Mouse (Mus musculus) neural tube, embryonic 14.5 days (tissue): ENCODE measurements around the gene Kctd19. TPM values are rescaled to one million over a fixed set of nuclear protein-coding genes. Genes with fewer than 3 reads are reported as not detected.

Experiments used
- ATAC-seq: fragments of 200-750 bp; cut with Nextera tagmentation; 2 replicates; pipeline ENCODE4 v1.8.0; 2017; ENCODE audit warnings: low read depth, mild to moderate bottlenecking, moderate TSS enrichment, moderate library complexity
- H3K27ac ChIP-seq: fragments of 300-500 bp; sonication (generic); 2 replicates; pipeline ENCODE4 v1.5.1; 2014; ENCODE audit warnings: low read depth, mild to moderate bottlenecking, control low read depth, low read length, moderate library complexity, mixed read lengths
- H3K27me3 ChIP-seq: fragments of 300-500 bp; sonication (generic); 2 replicates; pipeline ENCODE4 v1.6.1; 2014; ENCODE audit warnings: low read length; ENCODE audit not compliant: control insufficient read depth, insufficient read depth
- H3K36me3 ChIP-seq: fragments of 300-500 bp; sonication (generic); 2 replicates; pipeline ENCODE4 v1.6.1; 2014; ENCODE audit warnings: low read length, mixed read lengths; ENCODE audit not compliant: control insufficient read depth, insufficient read depth
- H3K4me1 ChIP-seq: fragments of 300-500 bp; sonication (generic); 2 replicates; pipeline ENCODE4 v1.6.1; 2014; ENCODE audit warnings: low read length; ENCODE audit not compliant: control insufficient read depth, insufficient read depth
- H3K4me2 ChIP-seq: fragments of 300-500 bp; sonication (generic); 2 replicates; pipeline ENCODE4 v1.6.1; 2014; ENCODE audit warnings: mild to moderate bottlenecking, low read depth, low read length, control low read depth
- H3K4me3 ChIP-seq: fragments of 300-500 bp; sonication (generic); 2 replicates; pipeline ENCODE4 v1.5.1; 2014; ENCODE audit warnings: low read depth, low read length, control low read depth, mixed read lengths
- H3K9ac ChIP-seq: fragments of 300-500 bp; sonication (generic); replicated peaks from 2 replicates; pipeline ENCODE4 v1.6.1; 2014; ENCODE audit warnings: low read depth, mild to moderate bottlenecking, control low read depth, low read length, mixed read lengths
- H3K9me3 ChIP-seq: fragments of 300-500 bp; sonication (generic); 2 replicates; pipeline ENCODE4 v1.6.1; 2016; ENCODE audit warnings: low read length; ENCODE audit not compliant: control insufficient read depth
- WGBS: fragments of 180-500 bp; shearing (Covaris S2); extraction: QIAGEN DNeasy Blood & Tissue Kit; methylation state at CpG from one replicate; pipeline ENCODE4 v1.1.7; 2014; 5-methylcytosine and 5-hydroxymethylcytosine counted together
- polyA plus RNA-seq: library from polyadenylated mRNA; unstranded; fragments of >200 nt; fragmentation: Nextera tagmentation; extraction: Ambion mirVana; gene quantifications from 2 replicates; pipeline ENCODE4 v1.2.1, GENCODE M21; 2014

Kctd19 gene
- polyA plus RNA-seq, result not detected in 2 replicates

GRCm38 (mm10) chr8:105413391-105413790, at the start of gene Kctd19, which contains the start of gene Lrrc36:
Kctd19 (minus strand) TSS chr8:105413502.
Lrrc36 (plus strand) TSS chr8:105413571.
- 0 out of 2 replicates have a peak, but pooled peaks cover 4% of the 10 kb centered on the region for H3K27me3 ChIP-seq
- no peaks in the 10 kb centered on the region for H3K9me3 ChIP-seq
- peak within 1 kb of the TSS; percentile 21 for H3K4me3 ChIP-seq
- H3K9ac ChIP-seq, result 0 out of 2 replicates have a peak within 1 kb of the TSS, but pooled peaks have one; percentile 5
- H3K36me3 ChIP-seq, result no peaks in the 10 kb centered on the region
- H3K27ac ChIP-seq, result no peak within 1 kb of the TSS
- 1% methylated on average over 33 of the region's 34 CpGs for WGBS
- peak within 1 kb of the TSS; percentile 46 for H3K4me2 ChIP-seq
- H3K4me1 ChIP-seq, result 0 out of 2 replicates have a peak, but pooled peaks cover 3% of the 10 kb centered on the region
- ATAC-seq, result peak; percentile 46; the same call in 1 of the 2 replicates

DNA sequence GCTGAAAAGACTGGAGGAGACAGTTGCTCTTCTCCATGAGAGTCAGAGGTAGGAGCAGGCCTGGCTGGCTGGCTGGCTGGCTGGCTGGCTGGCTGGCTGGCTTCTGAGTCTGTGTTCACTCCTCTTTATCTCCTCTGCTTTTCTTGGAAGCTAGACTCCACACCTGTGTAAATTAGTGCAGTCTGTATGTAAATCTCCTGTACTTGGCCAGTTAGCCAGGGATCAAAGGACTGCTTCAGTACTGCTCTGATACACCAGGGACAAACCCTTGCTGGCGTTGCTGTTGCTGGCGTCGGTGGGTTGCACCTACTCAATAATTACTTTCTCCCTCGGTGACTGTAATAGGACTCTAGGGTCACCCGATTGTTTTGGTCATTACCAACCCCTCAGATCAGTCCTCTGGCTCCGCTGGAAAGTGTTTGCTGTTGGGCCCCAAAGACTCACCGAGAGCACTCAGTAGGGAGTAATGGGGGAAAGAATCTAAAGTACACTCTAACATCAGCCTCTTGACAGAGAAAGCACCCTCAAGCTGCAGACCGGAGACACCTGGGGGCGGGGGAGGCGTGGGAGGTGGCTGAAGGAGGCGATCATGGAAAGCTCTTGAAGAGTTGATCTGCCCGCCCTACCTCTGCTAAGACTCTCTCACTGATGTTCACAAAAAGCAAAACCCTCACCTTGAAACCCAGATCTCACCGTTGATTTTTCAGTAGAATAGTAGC, 47.9 kb upstream of the Kctd19 start:
- Histone ChIP-seq H3K27me3 (no peaks in the 10 kb centered on the region), H3K36me3 (no peaks in the 10 kb centered on the region), H3K4me2 (no peak overlapping the region), H3K4me1 (peaks cover 7% of the 10 kb centered on the region; the same call in 1 of the 2 replicates), H3K27ac (no peak overlapping the region), H3K9me3 (no peaks in the 10 kb centered on the region), H3K9ac (no peak overlapping the region), H3K4me3 (no peak overlapping the region)
- no peak for ATAC-seq
- 63% methylated on average over 13 of the region's 13 CpGs for WGBS

GRCm38 (mm10) chr8:105455218-105455617, 41.9 kb upstream of the Kctd19 start:
- Histone ChIP-seq H3K4me3 (no peak overlapping the region), H3K9me3 (no peaks in the 10 kb centered on the region), H3K4me2 (no peak overlapping the region), H3K9ac (no peak overlapping the region), H3K4me1 (no peaks in the 10 kb centered on the region), H3K27me3 (no peaks in the 10 kb centered on the region), H3K36me3 (no peaks in the 10 kb centered on the region), H3K27ac (no peak overlapping the region)
- WGBS, result 70% methylated on average over 10 of the region's 10 CpGs
- ATAC-seq, result no peak

GRCm38 (mm10) chr8:105454088-105454487, 40.8 kb upstream of the Kctd19 start:
- Histone ChIP-seq H3K4me1 (no peaks in the 10 kb centered on the region), H3K27ac (no peak overlapping the region), H3K9me3 (no peaks in the 10 kb centered on the region), H3K4me2 (no peak overlapping the region), H3K9ac (no peak overlapping the region), H3K27me3 (no peaks in the 10 kb centered on the region), H3K4me3 (no peak overlapping the region), H3K36me3 (no peaks in the 10 kb centered on the region)
- ATAC-seq, result no peak
- whole genome bisulfite sequencing, result 56% methylated on average over 5 of the region's 5 CpGs

DNA sequence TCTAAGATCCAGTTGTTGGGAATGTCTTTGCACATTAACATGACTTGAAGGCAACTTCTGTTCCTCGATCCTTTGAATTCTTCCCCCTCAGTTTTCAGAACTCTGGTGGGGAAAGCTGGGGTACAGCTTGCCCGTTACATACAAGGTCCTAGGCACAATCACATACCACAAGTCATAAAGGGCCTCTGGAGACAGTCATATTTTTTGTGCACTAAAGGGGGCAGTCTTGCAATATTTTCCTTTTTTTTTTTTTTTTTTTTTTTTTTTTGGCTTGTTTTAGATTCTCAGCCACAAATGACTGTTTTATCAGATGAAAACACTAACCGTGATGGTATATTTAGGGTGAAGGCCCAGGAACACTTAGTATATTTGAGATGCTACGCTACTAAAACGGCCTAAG, 40.0 kb upstream of the Kctd19 start:
- no peak overlapping the region for H3K4me2 ChIP-seq
- no peak for ATAC-seq
- no peak overlapping the region for H3K27ac ChIP-seq
- H3K4me1 ChIP-seq, result no peaks in the 10 kb centered on the region
- no peaks in the 10 kb centered on the region for H3K9me3 ChIP-seq
- no peak overlapping the region for H3K4me3 ChIP-seq
- H3K36me3 ChIP-seq, result no peaks in the 10 kb centered on the region
- WGBS, result 86% methylated on average over 5 of the region's 5 CpGs
- no peaks in the 10 kb centered on the region for H3K27me3 ChIP-seq
- H3K9ac ChIP-seq, result no peak overlapping the region

- no peak for ATAC-seq
- Histone ChIP-seq H3K4me3 (no peak overlapping the region), H3K9ac (no peak overlapping the region), H3K4me2 (no peak overlapping the region), H3K9me3 (no peaks in the 10 kb centered on the region), H3K36me3 (no peaks in the 10 kb centered on the region), H3K4me1 (no peaks in the 10 kb centered on the region), H3K27ac (no peak overlapping the region), H3K27me3 (no peaks in the 10 kb centered on the region)
- WGBS, result 42% methylated on average over 15 of the region's 15 CpGs
Measured at GRCm38 (mm10) chr8:105451903-105452603, 38.8 kb upstream of the Kctd19 start.

- Histone ChIP-seq H3K27me3 (no peaks in the 10 kb centered on the region), H3K9ac (no peak overlapping the region), H3K27ac (no peak overlapping the region), H3K4me3 (no peak overlapping the region), H3K4me1 (no peaks in the 10 kb centered on the region; the same call in 1 of the 2 replicates), H3K36me3 (no peaks in the 10 kb centered on the region), H3K9me3 (no peaks in the 10 kb centered on the region), H3K4me2 (no peak overlapping the region)
- ATAC-seq, result no peak
- 38% methylated on average over 1 of the region's 1 CpGs for WGBS
Measured at GRCm38 (mm10) chr8:105450977-105451376, 37.7 kb upstream of the Kctd19 start.

DNA sequence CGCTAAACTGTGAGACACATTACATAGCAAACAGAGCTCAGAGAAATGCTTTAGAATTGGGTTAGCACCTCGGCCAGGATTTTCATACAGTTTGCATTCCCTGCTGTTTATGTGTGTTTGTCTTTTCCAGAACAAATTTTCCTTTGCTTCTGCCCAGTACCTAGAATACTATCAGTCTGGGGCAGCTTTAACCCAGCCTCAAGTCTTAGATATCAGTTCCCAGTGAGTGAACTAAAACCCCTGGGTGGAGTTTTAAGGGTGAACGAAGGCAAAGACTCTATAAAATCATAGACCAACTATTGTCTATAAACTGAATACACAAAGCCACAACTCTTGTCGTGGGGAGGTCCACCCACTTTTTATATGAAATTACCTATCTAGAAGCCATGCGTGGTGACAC, 35.3 kb upstream of the Kctd19 start:
- Histone ChIP-seq H3K27ac (no peak overlapping the region), H3K4me3 (no peak overlapping the region), H3K9me3 (no peaks in the 10 kb centered on the region), H3K27me3 (no peaks in the 10 kb centered on the region), H3K36me3 (no peaks in the 10 kb centered on the region), H3K4me1 (peaks cover 7% of the 10 kb centered on the region; the same call in 1 of the 2 replicates), H3K4me2 (no peak overlapping the region), H3K9ac (no peak overlapping the region)
- ATAC-seq, result no peak
- 88% methylated on average over 5 of the region's 5 CpGs for WGBS

- no peaks in the 10 kb centered on the region for H3K27me3 ChIP-seq
- no peak overlapping the region for H3K27ac ChIP-seq
- no peak for ATAC-seq
- H3K4me2 ChIP-seq, result no peak overlapping the region
- no peaks in the 10 kb centered on the region for H3K36me3 ChIP-seq
- H3K4me3 ChIP-seq, result no peak overlapping the region
- peaks cover 7% of the 10 kb centered on the region; the same call in 1 of the 2 replicates for H3K4me1 ChIP-seq
- no peaks in the 10 kb centered on the region for H3K9me3 ChIP-seq
- WGBS, result 96% methylated on average over 3 of the region's 3 CpGs
- no peak overlapping the region for H3K9ac ChIP-seq
Measured at GRCm38 (mm10) chr8:105448188-105448587, 34.9 kb upstream of the Kctd19 start.
